Comparison of ENCODE assay signal across 32 mouse cellular contexts in the genomic region with DNA sequence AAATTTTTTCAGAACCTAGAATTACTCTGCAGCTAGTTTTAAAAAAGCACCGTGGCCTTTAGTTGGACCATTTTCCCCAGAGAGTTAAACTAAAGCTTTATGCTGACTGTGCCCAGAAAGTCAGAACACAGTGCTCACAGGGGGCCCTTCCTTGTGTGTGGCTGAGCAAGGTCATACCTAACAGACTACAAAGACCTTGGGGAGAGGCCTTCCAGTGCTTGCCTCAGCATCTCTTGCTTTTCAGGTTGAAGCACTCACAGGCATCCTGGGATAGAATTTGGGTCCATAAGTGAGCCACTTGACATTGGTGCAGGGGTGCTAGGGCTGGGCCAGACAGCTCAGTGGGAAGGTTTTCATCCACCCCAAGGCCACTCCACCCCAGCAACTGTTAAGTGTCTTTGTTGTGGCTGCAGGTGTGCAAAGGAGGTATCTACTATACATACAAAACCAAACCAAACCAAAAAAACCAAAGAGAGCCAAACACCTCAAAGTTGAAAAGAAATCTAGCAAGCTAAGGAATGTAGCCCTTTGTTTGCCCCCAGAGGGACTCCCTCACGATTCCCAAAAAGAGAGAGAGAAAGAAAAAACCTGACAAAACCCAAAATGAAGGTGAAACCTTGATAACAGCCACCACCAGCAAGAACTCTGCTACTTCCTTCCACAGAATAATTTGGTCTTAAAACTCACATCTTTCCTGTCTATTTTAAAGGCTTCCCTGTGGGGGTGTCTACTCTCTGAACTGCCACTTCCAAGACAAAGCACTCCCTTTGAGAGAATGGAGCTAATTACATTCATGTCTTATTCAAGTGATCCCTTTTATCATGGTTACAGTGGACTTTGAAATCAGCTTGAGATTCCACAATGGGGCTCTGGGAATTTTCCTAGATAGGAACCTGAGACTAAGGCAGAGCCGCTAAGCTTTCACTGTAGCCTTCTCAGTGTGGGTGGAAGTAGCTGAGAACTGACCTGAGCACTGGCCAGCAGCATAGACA.
A peak's percentile ranks its signal among the peaks of the same experiment; 100 is the strongest.
DNase-seq lines count a peak whose midpoint lies in the region; ATAC-seq and TF ChIP-seq lines count a peak whose summit lies in the region.
"Had no signal": no experiment of that assay in that cellular context is flagged by ENCODE, and none has a peak within 500 bp of the region (broad histone marks: within the 10 kb centered on the region; RNA-seq: fewer than 3 reads in every experiment).

No protein-coding gene starts in this region.

- H3K4me1 ChIP-seq in ES-Bruce4 (ENCODE audit: control insufficient read depth, insufficient read depth, low read length), result peaks cover 3% of the 10 kb centered on the region
- H3K4me1 ChIP-seq in intestine, embryonic 15.5 days (replicated peaks), result no peaks in the 10 kb centered on the region
- H3K4me1 ChIP-seq in limb, embryonic 10.5 days, result peaks cover 12% of the 10 kb centered on the region
- H3K4me1 ChIP-seq: embryonic facial prominence, embryonic 13.5 days; forebrain, embryonic 15.5 days; heart, embryonic 12.5 days; heart, embryonic 15.5 days had no signal

- H3K27me3 ChIP-seq in ES-Bruce4 (ENCODE audit: control insufficient read depth, insufficient read depth, low read length, poor library complexity, severe bottlenecking), result no peaks in the 10 kb centered on the region
- H3K27me3 ChIP-seq in intestine, embryonic 15.5 days (replicated peaks), result no peaks in the 10 kb centered on the region
- H3K27me3 ChIP-seq in limb, embryonic 10.5 days (ENCODE audit: low read depth, poor library complexity, severe bottlenecking), result 0 out of 2 replicates have a peak, but pooled peaks cover 5% of the 10 kb centered on the region
- H3K27me3 ChIP-seq: embryonic facial prominence, embryonic 13.5 days; forebrain, embryonic 15.5 days; heart, embryonic 12.5 days; heart, embryonic 15.5 days; hindbrain, embryonic 13.5 days had no signal

- H3K9ac ChIP-seq in ES-Bruce4 (ENCODE audit: low read depth, poor library complexity, severe bottlenecking), result no peak overlapping the region
- no peak overlapping the region for H3K9ac ChIP-seq in intestine, embryonic 15.5 days
- H3K9ac ChIP-seq: embryonic facial prominence, embryonic 13.5 days; forebrain, embryonic 12.5 days; forebrain, embryonic 15.5 days; heart, embryonic 12.5 days; heart, embryonic 15.5 days; hindbrain, embryonic 13.5 days had no signal

- no peak overlapping the region for H3K4me3 ChIP-seq in ES-Bruce4 (ENCODE audit: low read depth, low read length)
- H3K4me3 ChIP-seq in intestine, embryonic 15.5 days (replicated peaks), result no peak overlapping the region
- H3K4me3 ChIP-seq in limb, embryonic 10.5 days, result no peak overlapping the region
- H3K4me3 ChIP-seq: embryonic facial prominence, embryonic 10.5 days; embryonic facial prominence, embryonic 13.5 days; erythroblast, embryonic 14.5 days; forebrain, embryonic 12.5 days; forebrain, embryonic 15.5 days; gastrocnemius, adult 2 months; heart, embryonic 12.5 days; heart, embryonic 15.5 days; hindbrain, embryonic 10.5 days; hindbrain, embryonic 13.5 days had no signal

- DNase-seq in ES-CJ7 (ENCODE audit: low read depth, low spot score), result peak; percentile 79
- DNase-seq in ZHBTc4 (ENCODE audit: low read depth, low spot score), result peak; percentile 86
- DNase-seq in adipocyte (ENCODE audit: low spot score), result no peak
- DNase-seq in urinary bladder, postnatal 4 days (ENCODE audit: low spot score in 2 of 2), result no peak
- no peak for DNase-seq in limb, embryonic 10.5 days (ENCODE audit: low spot score)
- DNase-seq in layer of hippocampus, adult 9-11 months, result no peak
- DNase-seq: adrenal gland, adult 8-10 months; adrenal gland, postnatal 36 days; cerebellum, adult 11-12 months; cerebellum, adult 8-10 months; cerebellum, postnatal 10 days; cerebellum, postnatal 36 days; embryo, embryonic 11 days; gastrocnemius, adult 2 months; gastrocnemius, postnatal 14 days; heart, adult 18-20 months; heart, postnatal 10 days; heart, postnatal 36 days; kidney, adult 11 months had no signal

- no peaks in the 10 kb centered on the region for H3K9me3 ChIP-seq in ES-Bruce4 (replicated peaks; ENCODE audit: control insufficient read depth, insufficient read depth, low read length, poor library complexity, severe bottlenecking)
- no peaks in the 10 kb centered on the region for H3K9me3 ChIP-seq in intestine, embryonic 15.5 days
- H3K9me3 ChIP-seq in limb, embryonic 10.5 days (replicated peaks), result no peaks in the 10 kb centered on the region
- H3K9me3 ChIP-seq: embryonic facial prominence, embryonic 10.5 days; embryonic facial prominence, embryonic 13.5 days; forebrain, embryonic 12.5 days; forebrain, embryonic 15.5 days; heart, embryonic 15.5 days; hindbrain, embryonic 10.5 days; hindbrain, embryonic 13.5 days had no signal

- WGBS in intestine, embryonic 15.5 days, result 53% methylated on average over 3 of the region's 3 CpGs
- 59% methylated on average over 3 of the region's 3 CpGs for WGBS in limb, embryonic 10.5 days

- no peaks in the 10 kb centered on the region for H3K36me3 ChIP-seq in ES-Bruce4 (ENCODE audit: control insufficient read depth, insufficient read depth, low read length, poor library complexity, severe bottlenecking)
- no peaks in the 10 kb centered on the region for H3K36me3 ChIP-seq in intestine, embryonic 15.5 days
- no peaks in the 10 kb centered on the region for H3K36me3 ChIP-seq in limb, embryonic 10.5 days
- H3K36me3 ChIP-seq: embryonic facial prominence, embryonic 10.5 days; embryonic facial prominence, embryonic 13.5 days; forebrain, embryonic 12.5 days; forebrain, embryonic 15.5 days; heart, embryonic 12.5 days; heart, embryonic 15.5 days; hindbrain, embryonic 10.5 days; hindbrain, embryonic 13.5 days had no signal

- no peak overlapping the region for H3K4me2 ChIP-seq in intestine, embryonic 15.5 days (replicated peaks)
- H3K4me2 ChIP-seq: embryonic facial prominence, embryonic 13.5 days; forebrain, embryonic 12.5 days; forebrain, embryonic 15.5 days; heart, embryonic 12.5 days; heart, embryonic 15.5 days; hindbrain, embryonic 13.5 days had no signal

- H3K27ac ChIP-seq in ES-Bruce4 (ENCODE audit: insufficient read depth, low read length), result 0 out of 2 replicates have a peak overlapping the region, but pooled peaks have one; percentile 22
- H3K27ac ChIP-seq in intestine, embryonic 15.5 days, result no peak overlapping the region
- H3K27ac ChIP-seq in limb, embryonic 10.5 days, result no peak overlapping the region
- H3K27ac ChIP-seq: embryonic facial prominence, embryonic 10.5 days; embryonic facial prominence, embryonic 13.5 days; forebrain, embryonic 12.5 days; forebrain, embryonic 15.5 days; gastrocnemius, adult 2 months; heart, embryonic 15.5 days; hindbrain, embryonic 10.5 days; hindbrain, embryonic 13.5 days had no signal

- peak; percentile 85 for ATAC-seq in intestine, embryonic 15.5 days
- ATAC-seq: CD4-positive, CD25-positive, alpha-beta regulatory T cell, adult 4 months; forebrain, embryonic 15.5 days; hindbrain, embryonic 16.5 days had no signal

- no peak for TF ChIP-seq CTCF in ES-Bruce4 (IDR thresholded peaks at IDR 0.05; ENCODE audit: low read depth, low read length)

- TF ChIP-seq POLR2A in ES-Bruce4 (IDR thresholded peaks at IDR 0.05; ENCODE audit: insufficient read depth, low read length), result no peak

- TF ChIP-seq EP300 in ES-Bruce4 (IDR thresholded peaks at IDR 0.05; ENCODE audit: insufficient read depth, low read depth, low read length), result peak; percentile 63; the same call in 1 of the 2 replicates

Comparison
In these comparisons a context has a peak if more than half of its experiments do, and no peak if none do; other contexts are left out.
1. DNase-seq: peak in ES-CJ7 (single experiment) and ZHBTc4 (single experiment); none in adipocyte (single experiment), urinary bladder, postnatal 4 days (0 of 2), limb, embryonic 10.5 days (single experiment) and layer of hippocampus, adult 9-11 months (single experiment).